Mouse (Mus musculus) C2C12 (cell line): ENCODE data around the gene Cd55b. TPM values are rescaled to one million over a fixed set of nuclear protein-coding genes. Genes with fewer than 3 reads are reported as not detected.

Experiments
- H3K27me3 ChIP-seq: one replicate; pipeline ENCODE4 v1.6.1; 2011; ENCODE audit not compliant: control insufficient read depth, insufficient read depth, insufficient read length
- H3K36me3 ChIP-seq: one replicate; pipeline ENCODE4 v1.6.1; 2011; ENCODE audit not compliant: control insufficient read depth, insufficient read depth
- H3K4me3 ChIP-seq: one replicate; pipeline ENCODE4 v1.5.1; 2011; ENCODE audit warnings: mild to moderate bottlenecking, control low read depth; ENCODE audit not compliant: poor library complexity, insufficient read depth, severe bottlenecking
- H3K79me2 ChIP-seq: one replicate; pipeline ENCODE4 v1.6.1; 2011; ENCODE audit not compliant: control insufficient read depth, insufficient read depth
- H3K79me3 ChIP-seq: one replicate; pipeline ENCODE4 v1.6.1; 2011; ENCODE audit warnings: low read depth, control low read depth
- H3ac ChIP-seq: one replicate; pipeline ENCODE3; 2011; ENCODE audit warnings: low read depth; ENCODE audit not compliant: control insufficient read depth, insufficient read length
- CEBPB ChIP-seq: IDR thresholded peaks from one replicate; pipeline ENCODE4 v1.6.1; 2011; ENCODE audit warnings: low read depth, mild to moderate bottlenecking, control low read depth, moderate library complexity
- CTCF ChIP-seq: IDR thresholded peaks from one replicate; pipeline ENCODE4 v1.5.1; 2011; ENCODE audit not compliant: control insufficient read depth, insufficient read depth, insufficient read length
- FOSL1 ChIP-seq: IDR thresholded peaks from one replicate; pipeline ENCODE4 v1.8.0; 2011; ENCODE audit warnings: mild to moderate bottlenecking, low read length; ENCODE audit not compliant: poor library complexity, insufficient read depth, severe bottlenecking
- MAX ChIP-seq: IDR thresholded peaks from one replicate; pipeline ENCODE4 v1.6.1; 2011; ENCODE audit warnings: mild to moderate bottlenecking, control low read depth
- MYOD1 ChIP-seq: IDR thresholded peaks from one replicate; pipeline ENCODE4 v1.6.1; 2011; ENCODE audit warnings: low read depth; ENCODE audit not compliant: control insufficient read depth, insufficient read length
- MYOG ChIP-seq: IDR thresholded peaks from one replicate; pipeline ENCODE4 v1.6.1; 2011; ENCODE audit not compliant: control insufficient read depth, insufficient read length; ENCODE audit errors: extremely low read depth
- USF1 ChIP-seq: IDR thresholded peaks from one replicate; pipeline ENCODE4 v1.6.1; 2011; ENCODE audit warnings: low read depth, mild to moderate bottlenecking, control low read depth, moderate library complexity
- polyA plus RNA-seq: library from polyadenylated mRNA; unstranded; fragments of >200 nt; fragmentation: generic; extraction: Trizol; gene quantifications from one replicate; pipeline ENCODE4 v1.2.1, GENCODE M21; 2012; ENCODE audit warnings: missing spikeins

Cd55b gene
- polyA plus RNA-seq, 1 experiment, result not detected

GRCm38 (mm10) chr1:130377726-130378429 is 44.9 kb downstream of the Cd55b start:
- TF ChIP-seq MYOG (no peak), USF1 (no peak), FOSL1 (no peak), CTCF (no peak)
- H3K79me3 ChIP-seq, result no peaks in the 10 kb centered on the region
- H3K27me3 ChIP-seq, result peaks cover 17% of the 10 kb centered on the region
- H3K79me2 ChIP-seq, result no peaks in the 10 kb centered on the region
- H3K4me3 ChIP-seq, result no peak overlapping the region
- H3ac ChIP-seq, result no peak overlapping the region
- no peaks in the 10 kb centered on the region for H3K36me3 ChIP-seq

DNA sequence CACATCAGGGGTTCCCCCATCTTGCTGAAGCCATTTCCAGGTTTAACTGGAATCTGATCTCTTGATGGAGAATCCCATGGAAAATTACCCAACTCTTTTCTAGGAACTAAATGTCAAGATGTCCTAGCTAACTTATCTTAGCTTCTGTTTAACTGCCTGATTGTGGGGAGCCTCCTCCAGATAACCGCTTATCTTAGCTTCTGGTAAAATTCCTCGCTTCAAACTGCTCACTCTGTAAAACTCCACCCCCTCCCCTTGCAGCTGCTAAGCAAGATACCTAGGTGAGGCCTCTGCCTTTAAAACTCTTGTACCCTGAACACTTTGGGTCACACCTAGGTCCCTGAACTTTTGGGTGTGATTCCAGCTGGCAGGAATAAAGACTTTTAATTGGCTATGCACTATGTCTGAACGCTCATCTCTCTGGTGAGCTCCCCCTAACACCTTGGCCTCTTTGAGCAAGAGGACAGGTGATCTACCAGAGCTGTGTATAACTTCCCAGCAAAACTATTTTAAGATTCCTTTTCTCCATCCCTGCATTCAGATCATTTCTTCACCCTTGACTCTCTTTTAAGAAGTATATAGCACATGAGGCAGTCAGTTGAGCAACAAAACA is 48.5 kb downstream of the Cd55b start:
- no peaks in the 10 kb centered on the region for H3K79me2 ChIP-seq
- no peak for TF ChIP-seq FOSL1
- no peak for TF ChIP-seq MYOG
- TF ChIP-seq USF1, result no peak
- no peak for TF ChIP-seq CTCF
- no peak for TF ChIP-seq MAX
- no peak for TF ChIP-seq CEBPB
- TF ChIP-seq MYOD1, result no peak
- no peak overlapping the region for H3K4me3 ChIP-seq
- no peak overlapping the region for H3ac ChIP-seq
- peaks cover 32% of the 10 kb centered on the region for H3K27me3 ChIP-seq
- no peaks in the 10 kb centered on the region for H3K36me3 ChIP-seq
- no peaks in the 10 kb centered on the region for H3K79me3 ChIP-seq

DNA sequence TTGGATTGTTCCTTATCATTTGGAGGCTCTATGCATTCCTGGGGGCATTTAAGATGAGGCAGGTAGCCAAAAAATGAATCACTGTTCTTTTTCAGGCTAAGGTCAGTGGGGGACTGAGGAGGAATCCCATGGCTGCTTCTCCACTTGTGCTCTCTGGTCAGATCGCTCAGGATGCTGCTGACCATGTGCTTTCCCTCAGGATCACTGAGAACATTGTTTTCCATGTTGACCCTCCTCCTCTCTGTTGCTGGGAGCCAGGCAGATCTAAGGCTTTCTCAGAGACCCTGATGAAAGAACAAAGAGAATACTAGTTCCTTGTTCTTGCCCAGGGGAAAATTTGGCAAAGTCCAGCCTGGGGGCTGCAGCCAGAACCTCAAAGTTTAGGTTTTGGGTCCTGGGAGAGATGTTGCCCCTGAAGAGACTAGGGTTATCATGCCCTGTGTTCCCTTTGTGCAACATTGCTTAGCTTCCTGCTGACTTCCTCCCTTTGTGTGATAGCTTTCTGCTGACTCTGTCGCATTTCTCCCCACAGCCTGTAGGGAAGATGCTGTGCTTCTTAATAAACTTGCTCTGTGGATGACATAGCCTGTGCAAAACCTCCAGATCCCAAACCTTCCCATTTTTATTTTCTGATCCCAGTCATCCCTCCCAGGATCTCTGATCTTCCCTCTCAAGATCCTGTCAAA is 49.3 kb downstream of the Cd55b start:
- TF ChIP-seq MYOD1 (no peak), CTCF (no peak), MAX (no peak), USF1 (no peak), MYOG (no peak), FOSL1 (no peak), CEBPB (no peak)
- H3ac ChIP-seq, result no peak overlapping the region
- no peaks in the 10 kb centered on the region for H3K36me3 ChIP-seq
- H3K4me3 ChIP-seq, result no peak overlapping the region
- no peaks in the 10 kb centered on the region for H3K79me2 ChIP-seq
- H3K27me3 ChIP-seq, result peaks cover 34% of the 10 kb centered on the region
- no peaks in the 10 kb centered on the region for H3K79me3 ChIP-seq

DNA sequence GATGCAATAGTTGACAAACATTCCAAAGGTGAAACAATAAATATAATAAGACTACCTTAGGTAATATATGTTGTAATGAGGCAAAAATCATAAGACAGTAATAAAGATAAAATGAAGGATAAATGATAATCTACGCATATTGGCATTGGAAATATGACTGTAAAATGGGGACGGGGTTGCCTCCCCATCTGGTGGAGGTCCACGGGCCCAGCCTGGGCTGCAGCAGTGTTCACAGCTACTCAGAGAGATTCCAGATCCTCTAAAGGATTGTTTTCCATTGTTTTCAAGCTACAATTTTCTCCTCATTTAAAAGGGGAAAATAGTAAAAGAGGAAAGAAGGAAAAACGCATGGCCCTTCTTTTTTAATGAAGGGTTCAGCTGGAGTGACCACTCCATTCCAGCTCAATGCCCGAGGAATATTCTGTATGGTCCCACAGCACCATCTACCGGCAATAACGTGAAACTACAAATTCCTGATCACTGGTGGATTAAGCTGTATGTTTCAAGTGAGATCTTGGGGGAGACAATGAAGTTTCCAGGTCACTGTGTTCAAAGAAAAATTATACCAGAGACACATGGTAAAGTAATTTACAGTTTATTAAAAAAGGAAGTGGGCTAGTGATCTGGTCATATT is 50.8 kb downstream of the Cd55b start:
- Histone ChIP-seq H3ac (no peak overlapping the region), H3K27me3 (peaks cover 42% of the 10 kb centered on the region), H3K4me3 (no peak overlapping the region), H3K36me3 (no peaks in the 10 kb centered on the region), H3K79me2 (no peaks in the 10 kb centered on the region), H3K79me3 (no peaks in the 10 kb centered on the region)
- TF ChIP-seq FOSL1 (no peak), USF1 (no peak), CTCF (no peak), MYOD1 (no peak), CEBPB (no peak), MAX (no peak), MYOG (no peak)

DNA sequence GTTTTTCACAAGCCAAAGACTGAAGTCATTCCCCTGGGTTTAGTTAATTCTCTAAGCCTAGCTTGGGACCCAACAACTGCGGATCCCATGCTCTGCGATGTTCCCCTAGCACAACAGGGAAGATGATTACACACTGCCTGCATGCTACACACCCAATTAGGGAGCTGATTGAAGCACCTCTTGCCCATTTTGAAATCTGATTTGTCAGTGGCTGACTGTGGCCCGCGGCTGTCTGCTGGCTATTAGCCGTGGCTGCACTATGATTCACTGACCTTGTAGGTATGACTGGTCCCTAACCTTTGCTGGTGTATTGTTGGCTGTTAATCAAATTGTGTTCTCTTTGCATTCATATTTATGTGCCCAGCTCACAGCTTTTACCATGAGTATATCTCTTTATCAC is 51.5 kb downstream of the Cd55b start:
- TF ChIP-seq MAX, result no peak
- no peak for TF ChIP-seq MYOD1
- no peaks in the 10 kb centered on the region for H3K79me2 ChIP-seq
- H3K4me3 ChIP-seq, result no peak overlapping the region
- H3ac ChIP-seq, result no peak overlapping the region
- peaks cover 42% of the 10 kb centered on the region for H3K27me3 ChIP-seq
- no peaks in the 10 kb centered on the region for H3K36me3 ChIP-seq
- H3K79me3 ChIP-seq, result no peaks in the 10 kb centered on the region

- Histone ChIP-seq H3K4me3 (no peak overlapping the region), H3K36me3 (no peaks in the 10 kb centered on the region), H3K27me3 (no peaks in the 10 kb centered on the region), H3K79me2 (no peaks in the 10 kb centered on the region), H3K79me3 (no peaks in the 10 kb centered on the region), H3ac (no peak overlapping the region)
- peak; percentile 19 for TF ChIP-seq CTCF
- TF ChIP-seq MYOD1, result no peak
Measured at GRCm38 (mm10) chr1:130350077-130350635, 72.7 kb downstream of the Cd55b start.
